Mouse (Mus musculus): ENCODE data around the gene Tbx4. TPM values are rescaled to one million over a fixed set of nuclear protein-coding genes. Genes with fewer than 3 reads are reported as not detected.
A peak's percentile ranks its signal among the peaks of the same experiment; 100 is the strongest.

Tbx4 gene
- total RNA-seq, 2 experiments from 2014 or later = not detected

GRCm38 (mm10) chr11:85849037-85849436 lies 37.2 kb upstream of the Tbx4 start:
- intact Hi-C loops (cut with DNase I) = loop anchor here (1.0 to 5.0 kb wide), 4 partner anchors 123 to 508 kb away; partner anchors contain the start of gene Med13
- DNase-seq = peak; percentile 63 to 68

- DNase-seq = no peak
- intact Hi-C loops (cut with DNase I) = no loop called here
Observed at GRCm38 (mm10) chr11:85850233-85850632, 36.0 kb upstream of the Tbx4 start, which contains the start of gene Gm11444. Gene Gm11444, minus strand, starts transcription at chr11:85850333.

- no peak for DNase-seq
- intact Hi-C loops (cut with DNase I) = no loop called here
Observed at GRCm38 (mm10) chr11:85850758-85851157, 35.5 kb upstream of the Tbx4 start.

- intact Hi-C loops (cut with DNase I) = no loop called here
- no peak for DNase-seq
Observed at GRCm38 (mm10) chr11:85857997-85858698, 28.1 kb upstream of the Tbx4 start.

- DNase-seq = no peak
Observed at GRCm38 (mm10) chr11:85864363-85864762, 21.9 kb upstream of the Tbx4 start.

GRCm38 (mm10) chr11:85876059-85876788 lies 10.0 kb upstream of the Tbx4 start:
- intact Hi-C loops (cut with DNase I) = no loop called here

More at GRCm38 (mm10) chr11:85864363-85864762, 21.9 kb upstream of the Tbx4 start:
- intact Hi-C loops (cut with DNase I) = no loop called here

GRCm38 (mm10) chr11:85884498-85884897 lies 1.7 kb upstream of the Tbx4 start:
- intact Hi-C loops (cut with DNase I) = no loop called here
- no peak for DNase-seq

More at GRCm38 (mm10) chr11:85876059-85876788, 10.0 kb upstream of the Tbx4 start:
- no peak for DNase-seq

- no peak for DNase-seq
- intact Hi-C loops (cut with DNase I) = no loop called here
Observed at GRCm38 (mm10) chr11:85886429-85886785, 185 bp downstream of the Tbx4 start.

GRCm38 (mm10) chr11:85887273-85887672 lies 1.1 kb downstream of the Tbx4 start:
- DNase-seq = no peak
- intact Hi-C loops (cut with DNase I) = no loop called here

GRCm38 (mm10) chr11:85887801-85888450 lies 1.7 kb downstream of the Tbx4 start:
- DNase-seq = no peak
- intact Hi-C loops (cut with DNase I) = no loop called here

- no peak for DNase-seq
- intact Hi-C loops (cut with DNase I) = no loop called here
Observed at GRCm38 (mm10) chr11:85888451-85888961, 2.3 kb downstream of the Tbx4 start.

- intact Hi-C loops (cut with DNase I) = no loop called here
- DNase-seq = no peak
Observed at GRCm38 (mm10) chr11:85889056-85889729, 3.0 kb downstream of the Tbx4 start.

- intact Hi-C loops (cut with DNase I) = no loop called here
- no peak for DNase-seq
Observed at GRCm38 (mm10) chr11:85889730-85890562, 3.7 kb downstream of the Tbx4 start.

- intact Hi-C loops (cut with DNase I) = no loop called here
Observed at GRCm38 (mm10) chr11:85890563-85890845, 4.3 kb downstream of the Tbx4 start.

GRCm38 (mm10) chr11:85891010-85891691 lies 4.9 kb downstream of the Tbx4 start:
- intact Hi-C loops (cut with DNase I) = no loop called here

More at GRCm38 (mm10) chr11:85890563-85890845, 4.3 kb downstream of the Tbx4 start:
- no peak for DNase-seq

GRCm38 (mm10) chr11:85891692-85892040 lies 5.4 kb downstream of the Tbx4 start:
- intact Hi-C loops (cut with DNase I) = no loop called here
- DNase-seq = no peak

More at GRCm38 (mm10) chr11:85891010-85891691, 4.9 kb downstream of the Tbx4 start:
- no peak for DNase-seq

GRCm38 (mm10) chr11:85892771-85893170 lies 6.5 kb downstream of the Tbx4 start:
- no peak for DNase-seq
- intact Hi-C loops (cut with DNase I) = no loop called here

- intact Hi-C loops (cut with DNase I) = no loop called here
- no peak for DNase-seq
Observed at GRCm38 (mm10) chr11:85893400-85894135, 7.3 kb downstream of the Tbx4 start.

- DNase-seq = no peak
- intact Hi-C loops (cut with DNase I) = no loop called here
Observed at GRCm38 (mm10) chr11:85894136-85894530, 7.9 kb downstream of the Tbx4 start.

All from heart, postnatal 36 days (tissue).